Mouse (Mus musculus) heart, adult 18-20 months (tissue): ENCODE measurements around the gene Mdp1. TPM values are rescaled to one million over a fixed set of nuclear protein-coding genes. Genes with fewer than 3 reads are reported as not detected.

ENCODE experiments used
- DNase-seq, 2 experiments: peaks; one replicate each; pipeline ENCODE4 v3.0.0; 2021 to 2022; ENCODE audit warnings: mixed read lengths in 1 of 2
- long read RNA-seq, 2 experiments: library from polyadenylated mRNA; stranded (forward); transcript quantifications; one replicate each; pipeline ENCODE4 v2.0.0; 2021
- total RNA-seq, 2 experiments: library from RNA; stranded (reverse); gene quantifications; 2 replicates each; pipeline ENCODE4 v1.2.3; 2021

Mdp1 gene
- 10 to 100 TPM; 47.1 to 58.8 TPM for total RNA-seq
- long read RNA-seq, experiment 1, transcript Mdp1-202 (5 exons, 1,730 nt): minor isoform, 17 of 108 reads
- long read RNA-seq, experiment 1, transcript Mdp1-201 (6 exons, 1,733 nt): major isoform, 77 of 108 reads
- long read RNA-seq, experiment 1, partial matches to known transcripts: 5 of 108 reads
- long read RNA-seq, experiment 1, other reads (novel, unspliced or antisense): 9 of 108 reads
- long read RNA-seq, experiment 2, transcript Mdp1-201 (6 exons, 1,733 nt): major isoform, 47 of 60 reads
- long read RNA-seq, experiment 2, transcript Mdp1-202 (5 exons, 1,730 nt): minor isoform, 6 of 60 reads
- long read RNA-seq, experiment 2, partial matches to known transcripts: 2 of 60 reads
- long read RNA-seq, experiment 2, other reads (novel, unspliced or antisense): 5 of 60 reads

GRCm38 (mm10) chr14:55659960-55660573 lies at the start of gene Mdp1:
Gene Mdp1 (minus strand): TSS chr14:55660508.
- DNase-seq: peak; percentile 84 to 86

DNA sequence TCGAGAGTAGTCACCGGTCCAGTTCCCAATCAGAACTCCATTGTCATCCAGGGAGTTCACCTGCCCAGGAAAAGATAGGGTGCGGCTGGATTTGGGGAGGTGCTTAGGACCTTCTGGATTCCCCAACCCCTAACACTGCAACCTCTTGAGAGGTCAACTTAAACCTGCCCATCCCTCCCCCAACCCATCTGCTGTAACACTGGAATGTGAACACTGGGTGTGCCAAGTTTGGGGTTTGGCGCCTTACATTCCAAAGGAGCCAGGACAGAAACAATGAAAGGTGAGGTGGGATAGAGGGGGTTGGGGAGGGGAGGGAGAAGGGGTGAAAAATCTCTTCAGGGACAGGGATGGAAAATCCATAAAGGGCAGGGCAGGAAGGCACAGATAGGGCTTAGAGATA lies 49.2 kb upstream of the Mdp1 start:
- no peak for DNase-seq

DNA sequence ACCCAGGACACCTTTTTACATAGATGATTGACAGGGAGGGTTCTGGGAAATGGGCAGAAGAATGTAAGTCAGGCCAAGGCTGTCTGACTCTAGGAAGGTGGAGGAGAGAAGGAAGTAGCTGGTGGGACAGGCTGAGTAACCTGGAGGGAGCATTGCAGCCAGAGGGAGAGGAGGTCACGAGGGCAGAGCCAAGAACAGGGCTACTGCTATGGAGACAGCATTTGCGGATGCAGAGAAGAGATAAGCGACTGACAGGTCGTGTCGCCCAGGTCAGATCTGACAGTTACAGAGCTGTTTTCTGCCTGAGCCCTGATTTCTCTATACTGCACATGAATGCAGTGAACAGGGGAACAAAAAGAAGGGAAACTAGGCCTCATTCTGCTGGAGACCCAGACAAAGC lies 47.1 kb upstream of the Mdp1 start:
- no peak for DNase-seq

DNA sequence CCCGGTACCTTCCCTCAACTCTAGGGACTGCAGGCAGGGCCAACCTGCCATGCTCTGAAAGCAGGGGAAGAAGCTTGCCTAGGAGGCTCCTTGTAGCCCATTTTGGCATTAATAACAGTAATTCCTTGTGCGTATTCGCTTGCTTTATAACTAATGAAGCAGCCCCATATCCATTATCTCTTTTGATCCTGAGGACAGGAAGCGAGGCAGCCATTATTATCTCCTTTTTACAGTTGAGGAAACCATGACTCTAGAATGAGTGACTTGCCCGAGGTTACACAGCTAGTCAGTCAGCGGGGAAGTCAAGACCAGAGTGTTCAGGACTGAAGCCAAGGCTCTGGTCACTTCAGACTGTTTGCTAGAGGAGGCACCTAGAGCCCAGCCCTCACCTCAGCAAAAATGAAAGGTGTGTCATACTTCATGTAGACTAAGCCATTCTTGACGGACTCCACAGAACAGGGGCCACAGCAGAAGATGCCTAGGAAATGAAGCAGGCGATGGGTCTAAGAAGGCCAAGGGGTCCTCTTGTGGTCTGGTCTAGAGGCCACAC lies 45.8 kb upstream of the Mdp1 start:
- no peak for DNase-seq

DNA sequence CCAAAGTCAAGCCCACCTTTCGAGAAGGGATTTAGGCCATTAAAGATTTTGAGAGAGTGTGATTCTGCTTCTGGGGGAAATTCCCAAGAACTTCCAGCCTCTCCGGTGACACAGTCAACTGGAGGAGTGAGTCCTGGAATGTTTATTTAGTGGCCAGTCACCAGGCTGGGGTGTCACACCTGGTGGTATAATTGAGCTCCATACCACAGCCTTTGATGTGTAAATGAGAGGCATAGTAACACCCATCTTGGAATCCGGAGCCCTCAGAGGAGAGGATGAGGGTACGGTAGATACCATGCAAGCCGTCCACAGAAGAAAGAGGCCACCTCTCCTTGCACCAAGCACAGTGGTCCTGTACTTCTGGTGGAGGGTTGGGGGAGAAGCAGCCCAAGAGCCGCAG lies 42.5 kb upstream of the Mdp1 start:
- DNase-seq: no peak

GRCm38 (mm10) chr14:55701131-55701530 lies 40.8 kb upstream of the Mdp1 start:
- DNase-seq: no peak

- peak in 1 of 2 experiments; percentile 24 for DNase-seq
Observed at GRCm38 (mm10) chr14:55697226-55697625, 36.9 kb upstream of the Mdp1 start.

- DNase-seq: no peak
Observed at GRCm38 (mm10) chr14:55689433-55689832, 29.1 kb upstream of the Mdp1 start.

DNA sequence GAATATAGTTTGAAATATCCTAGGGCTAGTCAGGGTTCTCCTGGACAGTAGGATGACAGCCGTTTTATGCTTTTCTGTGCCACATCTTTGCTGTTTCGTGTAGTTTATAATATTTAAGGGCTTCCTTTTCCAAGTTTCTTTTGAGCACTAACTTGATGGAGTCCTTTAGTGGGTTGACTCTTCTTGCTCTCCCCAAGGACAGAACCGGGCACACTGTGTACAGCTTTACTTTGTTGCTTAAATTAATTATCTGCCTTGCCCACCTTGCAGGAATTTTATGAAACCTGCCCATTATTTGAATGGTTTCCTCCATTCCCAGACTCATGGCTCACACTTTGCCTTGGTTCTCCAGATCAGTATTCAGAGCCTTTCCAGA lies 21.8 kb upstream of the Mdp1 start:
- DNase-seq: no peak

DNA sequence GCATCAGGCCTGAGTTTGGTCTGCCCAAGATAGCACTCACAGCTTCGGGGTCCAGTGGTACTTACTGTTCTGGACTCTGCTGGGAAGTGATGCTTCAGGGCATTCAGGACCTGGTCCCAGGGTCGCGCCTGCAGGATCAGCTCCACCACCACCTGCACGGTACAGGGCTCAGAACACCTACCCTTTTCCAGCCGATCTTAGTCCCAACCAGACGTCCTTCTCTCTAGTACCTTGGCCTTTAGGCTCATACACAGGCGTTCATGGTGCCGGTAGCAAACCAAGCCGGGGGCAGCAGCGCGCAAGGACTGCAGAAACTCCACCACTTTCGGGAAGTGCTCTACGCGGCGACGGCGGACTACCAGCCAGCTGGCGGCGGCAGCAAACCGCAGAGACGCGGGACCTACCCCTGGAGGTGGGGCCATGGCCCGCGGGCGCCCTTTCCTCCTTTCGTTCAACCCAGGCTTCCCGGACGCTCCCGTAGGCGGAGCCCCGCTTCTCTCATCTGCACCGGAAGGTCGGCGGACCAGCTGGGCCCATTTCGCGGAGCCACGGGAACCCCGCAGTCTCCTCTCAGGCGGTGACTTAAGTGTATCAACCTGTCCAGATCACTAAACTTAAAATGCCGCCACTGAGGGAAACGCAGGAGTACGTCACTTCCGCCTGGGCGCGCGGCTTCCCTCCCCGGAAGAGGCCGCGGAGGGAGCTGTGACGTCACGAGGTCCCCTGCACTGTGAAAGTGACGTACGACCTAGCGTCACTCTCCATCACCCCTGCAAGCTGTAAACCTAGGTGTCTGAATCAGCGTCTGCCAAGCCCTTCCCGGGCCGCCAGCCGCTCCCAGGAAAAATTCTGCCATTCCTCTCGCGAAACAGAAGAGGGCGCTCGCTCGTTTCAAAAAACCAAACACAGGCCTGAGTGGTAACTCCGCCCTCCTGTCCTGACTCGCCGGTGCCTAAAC lies 21.1 kb upstream of the Mdp1 start, which contains the start of gene Tinf2:
Gene Tinf2, minus strand, starts transcription at position 661 of the 958 bp plus-strand sequence.
- DNase-seq: peak; percentile 94 to 95

- peak in 1 of 2 experiments; percentile 20 for DNase-seq
Observed at GRCm38 (mm10) chr14:55677615-55678014, 17.3 kb upstream of the Mdp1 start.

DNA sequence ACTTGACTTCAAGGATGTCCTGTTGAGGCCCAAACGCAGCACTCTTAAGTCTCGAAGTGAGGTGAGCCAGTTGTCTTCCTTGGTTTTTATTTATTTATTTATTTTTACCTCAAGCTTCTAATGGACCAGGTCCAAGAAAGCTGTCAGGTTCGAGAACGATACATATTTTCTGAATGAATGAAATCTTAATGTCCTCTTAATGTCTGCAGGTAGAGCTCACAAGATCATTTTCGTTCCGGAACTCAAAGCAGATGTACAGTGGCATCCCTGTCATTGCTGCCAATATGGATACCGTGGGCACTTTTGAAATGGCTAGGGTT lies 12.4 kb upstream of the Mdp1 start:
- no peak for DNase-seq

- DNase-seq: peak; percentile 96
Observed at GRCm38 (mm10) chr14:55671833-55672740, 11.8 kb upstream of the Mdp1 start, which contains the start of the genes Gmpr2 and Nedd8. Gene Gmpr2 (plus strand): TSS chr14:55671941. Gene Nedd8 (minus strand): TSS chr14:55672124.

GRCm38 (mm10) chr14:55671486-55671832 lies 11.2 kb upstream of the Mdp1 start:
- no peak for DNase-seq

GRCm38 (mm10) chr14:55660636-55661035 lies 328 bp upstream of the Mdp1 start:
- DNase-seq: no peak

DNA sequence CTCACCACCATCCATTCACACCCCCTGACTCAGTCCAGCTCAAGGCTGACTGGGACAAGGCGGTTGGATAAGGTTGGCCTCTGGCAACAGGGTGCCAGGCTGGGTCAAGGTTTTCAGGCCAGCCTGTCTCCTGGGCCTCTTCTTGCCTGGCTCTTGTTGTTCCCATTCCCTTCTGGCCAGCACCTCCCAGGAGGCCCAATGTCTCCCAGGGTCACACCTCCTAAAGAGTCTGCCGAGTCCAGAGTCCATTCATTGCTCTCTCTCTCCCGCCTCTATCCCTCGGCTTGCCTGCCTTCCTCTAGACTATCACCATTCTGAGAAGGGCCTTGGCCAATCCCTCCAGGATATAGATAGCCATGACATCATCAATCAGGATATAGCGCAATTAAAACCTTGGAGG lies 2.3 kb downstream of the Mdp1 start:
- peak in 1 of 2 experiments; percentile 23 for DNase-seq

DNA sequence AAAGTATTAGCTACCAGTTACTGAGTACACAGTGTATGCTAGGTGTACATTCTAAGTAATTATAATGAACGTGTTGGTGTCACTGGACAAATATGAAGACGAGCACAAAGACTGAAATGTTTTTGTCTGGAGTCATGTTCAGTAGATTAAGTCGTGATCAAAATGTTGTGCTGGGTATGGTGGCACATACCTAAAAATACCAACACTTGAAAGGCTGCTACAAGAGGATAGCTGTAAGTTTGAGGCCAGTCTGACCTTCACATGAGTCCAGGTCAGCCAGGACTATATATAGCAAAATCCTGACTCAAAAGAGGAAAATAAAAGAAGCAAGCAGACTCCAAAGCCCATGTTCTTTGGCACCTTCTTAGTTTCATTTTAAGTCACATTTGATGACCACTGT lies 3.4 kb downstream of the Mdp1 start:
- DNase-seq: peak; percentile 22 to 45

GRCm38 (mm10) chr14:55651528-55651927 lies 8.8 kb downstream of the Mdp1 start:
- no peak for DNase-seq

DNA sequence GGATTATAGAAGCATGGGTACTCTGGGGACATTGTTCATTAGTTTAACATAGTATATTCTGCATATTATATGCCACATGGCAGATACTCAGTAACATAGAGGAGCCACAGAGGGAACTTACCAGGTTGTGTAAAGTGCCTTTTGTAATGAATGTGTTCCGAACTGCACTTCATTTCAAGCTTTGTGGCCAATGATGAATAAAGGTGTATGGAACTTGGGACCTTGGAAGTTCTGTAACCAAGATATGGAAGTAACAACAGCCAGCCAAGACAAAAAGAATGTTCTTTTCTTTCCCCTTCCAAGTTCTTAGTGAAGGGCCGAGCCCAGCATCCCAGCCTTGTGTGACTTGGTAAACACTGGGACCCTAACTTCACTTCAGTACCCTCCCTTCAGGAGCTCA lies 10.4 kb downstream of the Mdp1 start, which contains the start of gene Tssk4:
Gene Tssk4, plus strand, starts transcription at position 301 of the 400 bp plus-strand sequence.
- no peak for DNase-seq

DNA sequence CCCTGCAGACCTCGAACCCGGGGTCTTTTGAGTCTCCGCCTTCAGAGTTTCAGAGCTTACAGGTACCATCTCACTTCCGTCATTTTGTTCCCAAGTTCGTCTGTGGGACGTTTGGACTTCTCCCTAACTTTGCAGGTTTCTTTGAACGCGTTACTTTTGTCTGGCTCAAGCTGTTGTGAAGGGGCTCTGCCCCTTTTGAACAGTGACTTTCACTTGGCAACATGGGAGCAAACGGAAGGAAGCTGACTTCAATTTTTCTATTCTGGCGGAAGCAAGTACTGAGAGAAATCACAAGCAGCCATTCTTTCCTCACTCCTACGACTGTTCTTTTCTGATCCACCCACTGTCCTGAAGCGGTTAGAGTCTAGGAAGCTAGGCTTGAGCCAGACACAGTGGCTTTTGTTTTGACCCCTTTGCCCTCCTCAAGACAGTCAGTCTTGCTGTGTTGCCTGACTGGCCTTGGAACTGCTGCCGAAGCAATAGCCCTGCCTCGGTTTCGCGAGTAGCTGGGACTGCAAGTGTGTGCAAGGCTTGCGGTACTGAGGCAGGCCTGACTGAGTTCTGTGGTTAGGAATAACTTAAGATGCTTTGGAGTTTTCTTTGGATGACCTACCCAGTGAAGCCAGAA lies 15.9 kb downstream of the Mdp1 start:
- peak; percentile 27 to 28 for DNase-seq
